Mouse (Mus musculus): ENCODE measurements around the gene Stpg2. TPM values are rescaled to one million over a fixed set of nuclear protein-coding genes. Genes with fewer than 3 reads are reported as not detected.
"Not testable (repeated sequence)": the region's sequence is repeated elsewhere in the genome, so short reads cannot be mapped to it uniquely, and the experiment has no call there.

Gene Stpg2
- polyA plus RNA-seq, 1 experiment = 0.04 TPM

DNA sequence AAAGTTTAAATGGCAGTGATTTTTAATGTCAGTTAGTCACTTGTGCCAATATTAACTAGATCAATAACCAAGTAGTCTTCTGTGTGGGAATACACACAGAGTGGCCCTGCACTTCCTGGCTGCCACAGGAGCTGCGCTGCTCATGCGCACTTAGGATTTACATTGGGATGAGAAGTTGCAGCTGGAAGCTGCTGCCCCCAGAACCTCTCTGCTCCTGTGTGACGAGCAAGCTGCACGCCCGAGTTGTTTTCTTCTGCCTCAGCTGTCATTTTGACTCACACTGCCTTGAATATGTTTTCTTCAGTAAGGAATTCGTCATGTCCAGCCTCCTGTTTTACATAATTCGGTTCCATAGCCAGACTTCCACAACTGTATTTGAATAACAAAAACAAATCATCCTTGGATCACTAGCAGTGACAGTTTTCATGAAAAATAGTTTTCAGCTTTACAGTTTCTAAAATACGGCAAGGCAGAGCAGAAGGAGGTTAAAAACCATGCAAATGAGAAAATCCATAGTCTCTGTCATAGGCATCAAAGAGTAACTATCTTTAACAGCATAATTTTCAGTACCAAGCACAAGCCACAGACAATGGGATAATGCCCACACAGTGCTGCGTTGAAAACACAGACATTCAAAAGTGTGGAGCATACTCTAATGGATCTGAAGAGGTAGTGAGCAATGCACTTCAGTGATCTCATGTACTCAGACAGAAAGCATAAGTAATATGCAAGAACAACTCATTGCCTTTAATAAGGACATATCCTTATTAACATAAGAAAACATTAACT, 191.8 kb downstream of the Stpg2 start:
- Histone ChIP-seq H3K4me3 (ENCODE audit: insufficient read depth, low read length) (no peak overlapping the region), H3K4me1 (ENCODE audit: control insufficient read depth, insufficient read depth, low read length) (no peaks in the 10 kb centered on the region), H3K27ac (ENCODE audit: insufficient read depth, low read length) (no peak overlapping the region)
- TF ChIP-seq POLR2A (IDR thresholded peaks at IDR 0.05; ENCODE audit: extremely low read depth, insufficient read depth, low read length) (no peak), CTCF (IDR thresholded peaks at IDR 0.05; ENCODE audit: extremely low read depth, insufficient read depth, low read length) (no peak)

DNA sequence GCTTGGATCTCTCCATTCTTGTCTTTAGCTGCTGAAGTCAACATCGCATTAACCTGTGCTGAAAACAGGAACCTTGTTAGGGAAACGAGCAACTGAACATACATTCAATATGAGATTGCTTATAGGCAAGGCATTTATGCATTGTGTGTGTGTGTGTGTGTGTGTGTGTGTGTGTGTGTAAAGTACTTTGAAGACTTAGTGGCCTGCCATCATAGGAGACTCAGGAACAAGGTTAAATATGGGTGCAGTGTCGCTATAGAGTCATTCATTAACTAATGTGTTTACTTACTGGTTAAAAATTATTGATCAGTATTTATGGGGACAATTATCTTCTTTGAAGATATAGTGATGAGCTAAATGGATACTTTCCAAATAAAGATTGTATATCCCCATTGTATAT, 199.2 kb downstream of the Stpg2 start:
- H3K4me3 ChIP-seq (ENCODE audit: insufficient read depth, low read length) = no peak overlapping the region
- H3K4me1 ChIP-seq (ENCODE audit: control insufficient read depth, insufficient read depth, low read length) = no peaks in the 10 kb centered on the region
- TF ChIP-seq POLR2A (IDR thresholded peaks at IDR 0.05; ENCODE audit: extremely low read depth, insufficient read depth, low read length) (no peak), CTCF (IDR thresholded peaks at IDR 0.05; ENCODE audit: extremely low read depth, insufficient read depth, low read length) (no peak)
- no peak overlapping the region for H3K27ac ChIP-seq (ENCODE audit: insufficient read depth, low read length)

DNA sequence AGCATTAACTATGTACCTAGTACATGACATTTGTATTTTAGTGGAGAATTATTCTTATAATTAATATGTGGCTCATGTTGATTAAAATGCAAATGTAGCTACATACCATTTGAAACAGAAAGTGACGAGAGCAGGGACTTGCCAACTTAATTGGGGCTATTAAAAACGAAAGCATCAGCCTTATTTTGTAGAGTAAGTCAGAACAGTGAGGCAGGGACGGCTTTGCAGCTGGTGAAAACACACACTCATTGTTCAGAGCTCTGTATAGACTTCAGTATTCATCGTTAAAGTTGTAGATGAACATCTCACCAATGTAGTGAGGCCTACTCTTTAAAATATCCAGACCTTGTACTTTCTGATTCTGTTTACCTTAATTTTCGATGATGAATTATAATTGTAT, 213.6 kb downstream of the Stpg2 start:
- TF ChIP-seq CTCF (IDR thresholded peaks at IDR 0.05; ENCODE audit: extremely low read depth, insufficient read depth, low read length) (no peak), POLR2A (IDR thresholded peaks at IDR 0.05; ENCODE audit: extremely low read depth, insufficient read depth, low read length) (no peak)
- H3K27ac ChIP-seq (ENCODE audit: insufficient read depth, low read length) = no peak overlapping the region
- H3K4me1 ChIP-seq (ENCODE audit: control insufficient read depth, insufficient read depth, low read length) = no peaks in the 10 kb centered on the region
- H3K4me3 ChIP-seq (ENCODE audit: insufficient read depth, low read length) = no peak overlapping the region

DNA sequence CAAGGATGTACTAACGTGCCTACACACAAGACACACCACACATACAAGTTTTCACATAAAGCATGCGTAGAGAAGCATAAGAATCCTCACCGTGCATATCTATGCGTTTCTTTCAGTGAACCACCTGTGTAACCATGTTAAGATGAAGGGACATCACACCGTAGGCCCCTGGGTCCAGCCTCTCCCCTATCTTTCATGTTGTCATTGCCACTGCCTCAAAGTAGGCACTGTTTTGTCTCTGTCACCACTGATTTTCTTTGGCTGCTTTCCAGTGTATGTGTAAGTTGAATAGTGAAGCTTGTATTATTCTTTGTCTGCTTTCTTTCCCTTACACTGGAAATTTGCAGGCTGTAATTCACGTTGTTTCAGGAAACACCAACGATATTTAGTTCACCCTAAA, 236.7 kb downstream of the Stpg2 start:
- TF ChIP-seq CTCF (IDR thresholded peaks at IDR 0.05; ENCODE audit: extremely low read depth, insufficient read depth, low read length) (no peak), POLR2A (IDR thresholded peaks at IDR 0.05; ENCODE audit: extremely low read depth, insufficient read depth, low read length) (no peak)
- Histone ChIP-seq H3K27ac (ENCODE audit: insufficient read depth, low read length) (no peak overlapping the region), H3K4me3 (ENCODE audit: insufficient read depth, low read length) (no peak overlapping the region), H3K4me1 (ENCODE audit: control insufficient read depth, insufficient read depth, low read length) (no peaks in the 10 kb centered on the region)

DNA sequence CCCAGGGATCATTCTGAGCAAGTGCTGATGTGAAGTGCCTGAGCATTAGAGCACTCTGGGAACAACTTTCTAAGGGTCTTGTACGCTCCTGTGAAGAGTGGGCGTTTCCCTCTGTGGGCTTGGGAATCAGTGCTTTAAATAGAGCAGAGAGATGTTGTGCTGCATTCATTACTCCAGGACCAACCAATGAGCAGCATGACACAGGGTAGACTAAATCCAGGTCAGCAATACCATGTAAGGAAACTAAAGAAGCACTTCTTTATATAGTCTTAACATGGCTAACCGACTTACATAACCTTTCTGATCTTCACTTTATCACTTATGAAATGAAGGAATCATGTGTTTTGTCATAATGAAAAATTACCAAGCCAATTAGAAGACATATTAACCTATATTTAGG, 290.4 kb downstream of the Stpg2 start:
- no peak overlapping the region for H3K4me3 ChIP-seq (ENCODE audit: insufficient read depth, low read length)
- no peak overlapping the region for H3K27ac ChIP-seq (ENCODE audit: insufficient read depth, low read length)
- no peak for TF ChIP-seq CTCF (IDR thresholded peaks at IDR 0.05; ENCODE audit: extremely low read depth, insufficient read depth, low read length)
- no peak for TF ChIP-seq POLR2A (IDR thresholded peaks at IDR 0.05; ENCODE audit: extremely low read depth, insufficient read depth, low read length)
- no peaks in the 10 kb centered on the region for H3K4me1 ChIP-seq (ENCODE audit: control insufficient read depth, insufficient read depth, low read length)

DNA sequence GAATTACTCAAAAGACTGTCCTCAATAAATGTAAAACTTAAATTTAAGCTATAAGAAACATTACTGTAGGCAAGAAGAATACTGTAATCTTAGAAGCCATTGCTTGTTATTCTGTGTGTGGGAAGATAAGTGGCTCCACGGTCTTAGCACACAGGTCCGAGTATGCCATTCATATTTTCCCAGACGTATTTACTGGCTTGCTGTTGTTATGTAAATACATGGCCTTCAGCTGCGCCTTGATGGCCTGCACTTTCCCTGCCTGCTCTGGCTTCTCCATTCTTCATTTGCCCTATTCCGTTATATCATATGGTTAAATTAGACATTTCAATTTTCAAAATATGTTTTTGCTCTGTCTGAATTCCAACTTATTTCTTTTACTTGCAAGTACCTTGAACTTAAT, 296.7 kb downstream of the Stpg2 start:
- H3K4me3 ChIP-seq (ENCODE audit: insufficient read depth, low read length) = no peak overlapping the region
- TF ChIP-seq POLR2A (IDR thresholded peaks at IDR 0.05; ENCODE audit: extremely low read depth, insufficient read depth, low read length) (no peak), CTCF (IDR thresholded peaks at IDR 0.05; ENCODE audit: extremely low read depth, insufficient read depth, low read length) (no peak)
- no peak overlapping the region for H3K27ac ChIP-seq (ENCODE audit: insufficient read depth, low read length)
- H3K4me1 ChIP-seq (ENCODE audit: control insufficient read depth, insufficient read depth, low read length) = no peaks in the 10 kb centered on the region; the same call in 1 of the 2 replicates

DNA sequence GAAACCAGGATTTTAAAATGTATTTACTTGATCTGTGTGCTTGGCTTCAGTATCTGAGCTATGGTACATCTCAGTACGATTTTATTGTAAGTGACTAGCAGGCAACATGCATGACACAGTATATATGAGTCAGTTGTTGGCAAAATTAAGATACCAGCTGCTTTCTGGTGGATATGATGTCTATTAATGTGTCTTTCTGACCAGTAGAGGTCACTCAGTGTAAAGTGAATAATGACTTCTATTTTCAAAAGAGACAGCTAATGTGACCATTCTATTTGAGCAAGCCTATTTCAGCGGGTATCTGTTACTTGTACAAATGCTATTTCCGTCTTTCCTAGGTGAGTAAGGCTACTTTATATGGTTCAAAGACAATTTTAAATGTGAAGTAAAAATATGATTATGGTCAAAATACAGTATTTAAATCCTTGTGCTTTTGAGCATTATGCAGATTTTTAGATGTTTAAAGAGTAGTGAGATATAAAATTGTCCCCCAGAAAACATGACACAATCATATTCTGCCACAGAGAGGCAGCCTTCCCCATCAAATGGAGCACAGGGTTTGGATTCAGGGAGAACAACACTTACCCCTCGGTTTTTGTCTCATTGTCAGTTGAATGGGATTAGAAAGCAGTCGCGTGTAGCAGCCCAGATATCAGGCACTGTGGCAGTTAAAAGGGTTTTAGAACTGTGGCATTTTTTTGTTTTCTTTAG, 303.9 kb downstream of the Stpg2 start:
- no peaks in the 10 kb centered on the region; the same call in 1 of the 2 replicates for H3K4me1 ChIP-seq (ENCODE audit: control insufficient read depth, insufficient read depth, low read length)
- TF ChIP-seq POLR2A (IDR thresholded peaks at IDR 0.05; ENCODE audit: extremely low read depth, insufficient read depth, low read length) = no peak
- peak; percentile 54 for TF ChIP-seq CTCF (IDR thresholded peaks at IDR 0.05; ENCODE audit: extremely low read depth, insufficient read depth, low read length)
- no peak overlapping the region for H3K27ac ChIP-seq (ENCODE audit: insufficient read depth, low read length)
- no peak overlapping the region for H3K4me3 ChIP-seq (ENCODE audit: insufficient read depth, low read length)

DNA sequence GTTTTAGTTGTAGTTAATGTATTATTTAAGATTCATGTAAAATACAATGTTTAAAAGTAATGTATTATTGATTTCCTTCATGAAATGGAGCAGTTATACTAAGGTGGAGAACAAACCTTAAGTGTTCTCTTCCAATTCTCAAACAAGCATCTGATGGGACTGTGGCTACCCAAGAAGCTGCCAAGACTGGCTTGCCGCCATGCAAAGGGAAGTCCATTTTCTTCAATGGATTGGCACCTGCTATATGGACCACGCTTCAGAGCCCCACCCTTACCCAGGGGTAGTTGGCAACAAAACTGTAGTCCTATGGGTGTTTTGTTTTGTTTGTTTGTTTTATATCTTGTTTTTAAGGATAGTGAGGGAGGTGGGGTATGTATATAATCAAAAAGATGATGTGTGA, 373.0 kb downstream of the Stpg2 start:
- Histone ChIP-seq H3K27ac (ENCODE audit: insufficient read depth, low read length) (no peak overlapping the region), H3K4me1 (ENCODE audit: control insufficient read depth, insufficient read depth, low read length) (no peaks in the 10 kb centered on the region), H3K4me3 (ENCODE audit: insufficient read depth, low read length) (no peak overlapping the region)
- no peak for TF ChIP-seq CTCF (IDR thresholded peaks at IDR 0.05; ENCODE audit: extremely low read depth, insufficient read depth, low read length)
- no peak for TF ChIP-seq POLR2A (IDR thresholded peaks at IDR 0.05; ENCODE audit: extremely low read depth, insufficient read depth, low read length)

DNA sequence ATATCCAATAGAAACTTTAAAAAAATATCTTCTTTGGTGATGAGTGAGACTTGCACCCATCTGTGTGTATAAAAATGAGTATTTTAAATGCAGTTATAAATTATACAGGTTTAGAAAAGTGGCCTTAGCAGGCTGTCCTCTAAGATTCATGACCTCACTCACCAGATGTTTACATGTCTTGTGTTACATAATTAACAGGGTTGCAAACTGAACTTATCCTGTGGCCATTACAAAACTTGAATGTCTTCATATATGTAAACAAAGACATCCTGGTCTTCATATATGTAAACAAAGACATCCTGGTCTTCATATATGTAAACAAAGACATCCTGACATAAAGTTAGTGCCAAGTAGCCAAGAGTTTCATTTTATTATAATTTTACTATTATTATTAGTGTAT, 375.8 kb downstream of the Stpg2 start:
- Histone ChIP-seq H3K27ac (ENCODE audit: insufficient read depth, low read length) (no peak overlapping the region), H3K4me1 (ENCODE audit: control insufficient read depth, insufficient read depth, low read length) (no peaks in the 10 kb centered on the region), H3K4me3 (ENCODE audit: insufficient read depth, low read length) (no peak overlapping the region)
- TF ChIP-seq POLR2A (IDR thresholded peaks at IDR 0.05; ENCODE audit: extremely low read depth, insufficient read depth, low read length) = no peak
- no peak for TF ChIP-seq CTCF (IDR thresholded peaks at IDR 0.05; ENCODE audit: extremely low read depth, insufficient read depth, low read length)

DNA sequence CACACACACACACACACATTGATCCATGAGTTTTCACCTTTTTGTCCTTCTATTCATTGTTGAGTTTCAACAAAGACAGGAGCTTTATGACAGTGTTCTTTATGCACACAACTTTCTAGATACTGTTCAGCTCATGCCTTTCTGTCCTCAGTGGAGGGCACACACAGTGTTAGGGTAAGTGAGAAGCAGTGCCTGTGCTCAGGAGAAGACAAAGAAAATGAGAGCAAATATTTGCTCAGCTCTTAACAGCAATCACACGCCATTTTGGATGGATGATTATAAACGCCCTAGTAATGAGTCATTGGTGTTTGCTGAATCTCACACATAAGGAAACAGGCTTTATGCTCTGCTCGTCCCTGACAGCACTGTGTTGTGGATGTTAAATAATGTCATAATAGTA, 394.0 kb downstream of the Stpg2 start:
- Histone ChIP-seq H3K27ac (ENCODE audit: insufficient read depth, low read length) (no peak overlapping the region), H3K4me3 (ENCODE audit: insufficient read depth, low read length) (no peak overlapping the region), H3K4me1 (ENCODE audit: control insufficient read depth, insufficient read depth, low read length) (no peaks in the 10 kb centered on the region)
- TF ChIP-seq CTCF (IDR thresholded peaks at IDR 0.05; ENCODE audit: extremely low read depth, insufficient read depth, low read length) (no peak), POLR2A (IDR thresholded peaks at IDR 0.05; ENCODE audit: extremely low read depth, insufficient read depth, low read length) (no peak)

DNA sequence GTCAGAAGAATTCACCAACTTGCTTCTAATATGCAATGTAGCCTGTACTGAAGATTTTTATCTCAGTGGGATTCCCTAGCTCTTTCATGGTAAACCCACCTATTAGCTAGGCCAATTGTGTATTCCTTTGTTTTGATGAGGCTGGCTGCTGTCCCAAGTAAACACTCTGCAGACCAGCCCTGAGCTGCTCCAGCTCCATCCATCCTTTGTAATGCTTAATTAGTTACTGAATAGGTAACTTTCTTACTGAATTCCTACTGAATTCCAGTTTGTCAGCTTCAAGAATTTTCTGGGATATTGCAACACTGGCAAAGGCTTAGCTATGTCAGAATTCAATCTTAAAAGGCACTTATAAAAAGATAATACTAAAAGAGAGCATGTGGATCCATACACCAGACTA, 402.8 kb downstream of the Stpg2 start:
- not testable (repeated sequence) for H3K4me1 ChIP-seq (ENCODE audit: control insufficient read depth, insufficient read depth, low read length); H3K4me3 ChIP-seq (ENCODE audit: insufficient read depth, low read length); H3K27ac ChIP-seq (ENCODE audit: insufficient read depth, low read length)

Measured in cortical plate, adult 2 months (tissue).